Mouse (Mus musculus) C2C12 (cell line): ENCODE measurements around the gene Efna2. TPM values are rescaled to one million over a fixed set of nuclear protein-coding genes. Genes with fewer than 3 reads are reported as not detected.
A peak's percentile ranks its signal among the peaks of the same experiment; 100 is the strongest.
"Not testable (repeated sequence)": the region's sequence is repeated elsewhere in the genome, so short reads cannot be mapped to it uniquely, and the experiment has no call there.

Experiments
- H3K27me3 ChIP-seq: one replicate; pipeline ENCODE4 v1.6.1; 2011; ENCODE audit not compliant: control insufficient read depth, insufficient read depth, insufficient read length
- H3K36me3 ChIP-seq: one replicate; pipeline ENCODE4 v1.6.1; 2011; ENCODE audit not compliant: control insufficient read depth, insufficient read depth
- H3K4me3 ChIP-seq: one replicate; pipeline ENCODE4 v1.5.1; 2011; ENCODE audit warnings: mild to moderate bottlenecking, control low read depth; ENCODE audit not compliant: poor library complexity, insufficient read depth, severe bottlenecking
- H3K79me2 ChIP-seq: one replicate; pipeline ENCODE4 v1.6.1; 2011; ENCODE audit not compliant: control insufficient read depth, insufficient read depth
- H3K79me3 ChIP-seq: one replicate; pipeline ENCODE4 v1.6.1; 2011; ENCODE audit warnings: low read depth, control low read depth
- H3ac ChIP-seq: one replicate; pipeline ENCODE3; 2011; ENCODE audit warnings: low read depth; ENCODE audit not compliant: control insufficient read depth, insufficient read length
- CEBPB ChIP-seq: IDR thresholded peaks from one replicate; pipeline ENCODE4 v1.6.1; 2011; ENCODE audit warnings: low read depth, mild to moderate bottlenecking, control low read depth, moderate library complexity
- CTCF ChIP-seq: IDR thresholded peaks from one replicate; pipeline ENCODE4 v1.5.1; 2011; ENCODE audit not compliant: control insufficient read depth, insufficient read depth, insufficient read length
- FOSL1 ChIP-seq: IDR thresholded peaks from one replicate; pipeline ENCODE4 v1.8.0; 2011; ENCODE audit warnings: mild to moderate bottlenecking, low read length; ENCODE audit not compliant: poor library complexity, insufficient read depth, severe bottlenecking
- MAX ChIP-seq: IDR thresholded peaks from one replicate; pipeline ENCODE4 v1.6.1; 2011; ENCODE audit warnings: mild to moderate bottlenecking, control low read depth
- MYOD1 ChIP-seq: IDR thresholded peaks from one replicate; pipeline ENCODE4 v1.6.1; 2011; ENCODE audit warnings: low read depth; ENCODE audit not compliant: control insufficient read depth, insufficient read length
- MYOG ChIP-seq: IDR thresholded peaks from one replicate; pipeline ENCODE4 v1.6.1; 2011; ENCODE audit not compliant: control insufficient read depth, insufficient read length; ENCODE audit errors: extremely low read depth
- USF1 ChIP-seq: IDR thresholded peaks from one replicate; pipeline ENCODE4 v1.6.1; 2011; ENCODE audit warnings: low read depth, mild to moderate bottlenecking, control low read depth, moderate library complexity
- polyA plus RNA-seq: library from polyadenylated mRNA; unstranded; fragments of >200 nt; fragmentation: generic; extraction: Trizol; gene quantifications from one replicate; pipeline ENCODE4 v1.2.1, GENCODE M21; 2012; ENCODE audit warnings: missing spikeins

The Efna2 gene
- polyA plus RNA-seq, 1 experiment, result 3.2 TPM

DNA sequence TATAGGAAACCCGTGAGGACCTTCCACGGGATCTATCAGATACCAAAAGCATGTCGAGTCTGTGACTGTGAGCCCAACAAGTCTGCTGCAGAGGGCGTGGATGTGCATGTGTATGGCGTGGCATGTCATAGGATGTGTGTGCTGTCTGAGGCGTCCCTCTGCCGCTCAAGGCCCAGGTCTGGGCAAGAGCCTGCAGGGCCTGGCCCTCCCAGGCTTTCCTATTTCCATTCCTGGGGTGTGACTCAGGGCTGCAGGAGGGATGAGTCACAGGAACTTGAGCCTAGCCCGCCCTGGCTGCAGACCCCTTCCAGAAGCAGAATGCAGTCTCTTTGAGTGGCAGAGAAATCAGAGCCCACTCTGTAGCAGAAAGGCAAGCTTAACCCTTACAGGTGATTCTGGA, 15.6 kb upstream of the Efna2 start:
- H3K79me3 ChIP-seq, result peaks cover 2% of the 10 kb centered on the region
- no peaks in the 10 kb centered on the region for H3K27me3 ChIP-seq
- peak overlapping the region; percentile 53 for H3ac ChIP-seq
- H3K4me3 ChIP-seq, result no peak overlapping the region
- TF ChIP-seq MYOG (no peak), FOSL1 (peak; percentile 93), MAX (peak; percentile 87)
- peaks cover 4% of the 10 kb centered on the region for H3K79me2 ChIP-seq
- H3K36me3 ChIP-seq, result peaks cover under 1% of the 10 kb centered on the region

DNA sequence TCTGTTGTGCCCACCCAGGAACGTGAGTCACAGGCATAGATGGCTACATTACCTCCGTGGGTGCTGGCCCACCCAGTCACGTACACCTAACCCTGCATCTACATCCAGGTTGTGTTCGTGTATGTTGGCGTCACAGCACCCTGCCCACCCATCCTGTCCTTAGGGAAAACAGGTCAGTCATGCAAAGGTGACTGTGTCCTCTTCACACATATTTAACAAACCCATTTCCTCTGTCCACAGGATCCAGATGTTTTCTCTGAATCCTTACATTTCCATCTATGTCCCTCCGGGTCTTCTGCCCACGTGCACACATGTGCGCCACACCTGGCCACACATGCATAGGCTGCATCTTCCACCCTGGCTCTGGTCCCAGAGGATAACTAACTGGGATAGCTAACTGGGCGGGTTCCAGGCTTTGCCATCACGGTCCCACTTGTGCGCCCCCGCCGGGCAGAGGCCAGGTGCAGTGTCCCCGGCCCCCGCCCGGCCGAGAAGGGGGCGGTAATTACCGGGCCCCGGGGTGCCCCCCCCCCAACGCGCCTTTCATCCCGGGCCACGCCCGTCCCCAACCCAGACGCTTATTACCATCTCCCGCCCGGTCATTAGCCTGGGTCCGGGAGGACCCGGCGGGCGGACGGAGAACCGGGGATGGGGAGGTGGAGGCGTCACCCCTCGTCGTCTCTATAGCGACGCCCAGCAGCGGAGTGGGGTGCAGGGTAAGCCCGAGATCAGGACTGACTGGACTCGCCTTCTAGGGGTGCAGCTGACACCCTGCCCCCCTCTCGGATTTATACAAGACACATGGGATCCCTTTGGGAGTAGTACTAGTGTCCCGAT, 14.9 kb upstream of the Efna2 start:
- Histone ChIP-seq H3K36me3 (peaks cover 3% of the 10 kb centered on the region), H3ac (peak overlapping the region; percentile 53), H3K27me3 (no peaks in the 10 kb centered on the region), H3K79me2 (peaks cover 10% of the 10 kb centered on the region), H3K79me3 (peaks cover 6% of the 10 kb centered on the region), H3K4me3 (peak overlapping the region; percentile 23)
- TF ChIP-seq MAX (peak; percentile 84), CEBPB (no peak)

DNA sequence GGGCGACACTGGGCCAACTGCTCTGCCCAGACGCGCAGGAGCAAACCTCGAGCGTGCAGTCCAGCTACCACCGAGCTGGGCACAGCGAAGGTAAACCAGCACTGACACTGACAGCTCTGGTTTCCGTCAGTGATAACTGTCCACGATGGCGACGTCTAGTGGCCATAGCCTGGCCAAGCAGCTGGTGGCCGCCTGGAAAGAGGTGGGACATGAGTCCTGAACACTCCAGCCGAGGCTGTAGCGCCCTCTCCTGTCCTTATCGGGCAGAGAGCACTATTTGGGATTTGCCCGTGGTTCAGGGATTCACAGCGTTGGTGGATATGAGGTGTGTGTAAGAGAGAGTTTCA, 14.3 kb upstream of the Efna2 start:
- Histone ChIP-seq H3ac (peak overlapping the region; percentile 53), H3K36me3 (peaks cover 9% of the 10 kb centered on the region), H3K4me3 (peak overlapping the region; percentile 23), H3K79me3 (peaks cover 11% of the 10 kb centered on the region), H3K79me2 (peaks cover 16% of the 10 kb centered on the region), H3K27me3 (no peaks in the 10 kb centered on the region)
- TF ChIP-seq MYOG, result no peak
- TF ChIP-seq CTCF, result peak; percentile 99
- TF ChIP-seq MYOD1, result peak; percentile 70
- peak; percentile 94 for TF ChIP-seq MAX
- TF ChIP-seq FOSL1, result no peak
- TF ChIP-seq CEBPB, result no peak
- TF ChIP-seq USF1, result no peak

DNA sequence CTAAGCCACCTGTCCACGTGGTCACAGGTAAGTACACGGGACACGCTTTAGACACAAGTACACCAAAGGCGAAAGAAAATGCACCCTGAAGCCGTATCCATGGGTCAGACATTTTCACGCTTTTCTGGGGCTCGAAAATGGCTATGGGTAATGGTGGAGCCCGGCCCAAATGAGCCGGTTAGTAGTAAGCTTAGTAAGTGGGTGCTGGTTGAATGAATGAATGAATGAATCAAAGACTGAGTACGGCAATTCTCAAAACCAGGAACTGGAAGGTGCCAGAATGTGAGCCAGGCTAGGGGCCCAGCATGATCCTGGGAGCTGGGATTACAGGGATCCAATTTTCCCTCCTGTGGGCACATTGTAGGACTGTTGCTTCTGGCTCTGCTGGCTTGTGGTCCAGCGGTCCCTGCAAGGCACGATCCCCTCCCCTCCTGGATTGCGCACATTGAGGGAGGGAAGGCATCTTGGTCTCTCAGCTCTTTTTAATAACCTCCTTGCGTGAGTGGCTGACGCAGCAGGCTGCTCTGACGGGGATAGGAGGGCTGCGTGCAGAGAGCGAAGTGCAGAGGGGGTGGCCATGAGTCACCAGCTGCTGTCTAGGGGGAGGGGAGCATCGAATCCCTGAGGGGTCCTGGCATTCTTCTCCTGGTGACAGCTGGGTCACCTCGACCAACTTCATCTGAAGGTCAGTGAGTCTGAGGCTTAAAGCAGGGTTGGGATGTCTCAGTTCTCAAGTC, 13.7 kb upstream of the Efna2 start, which contains the start of gene Cirbp:
Gene Cirbp (plus strand): TSS at position 594 of the 737 bp plus-strand sequence.
- peak; percentile 80 for TF ChIP-seq MYOD1
- peak; percentile 2 for TF ChIP-seq CEBPB
- TF ChIP-seq FOSL1, result peak; percentile 65
- no peak for TF ChIP-seq USF1
- no peak for TF ChIP-seq MYOG
- TF ChIP-seq MAX, result no peak
- TF ChIP-seq CTCF, result no peak
- Histone ChIP-seq H3K79me3 (peaks cover 13% of the 10 kb centered on the region), H3ac (peak within 1 kb of the TSS; percentile 53), H3K79me2 (peaks cover 22% of the 10 kb centered on the region), H3K4me3 (peak within 1 kb of the TSS; percentile 23), H3K36me3 (peaks cover 13% of the 10 kb centered on the region), H3K27me3 (no peaks in the 10 kb centered on the region)

DNA sequence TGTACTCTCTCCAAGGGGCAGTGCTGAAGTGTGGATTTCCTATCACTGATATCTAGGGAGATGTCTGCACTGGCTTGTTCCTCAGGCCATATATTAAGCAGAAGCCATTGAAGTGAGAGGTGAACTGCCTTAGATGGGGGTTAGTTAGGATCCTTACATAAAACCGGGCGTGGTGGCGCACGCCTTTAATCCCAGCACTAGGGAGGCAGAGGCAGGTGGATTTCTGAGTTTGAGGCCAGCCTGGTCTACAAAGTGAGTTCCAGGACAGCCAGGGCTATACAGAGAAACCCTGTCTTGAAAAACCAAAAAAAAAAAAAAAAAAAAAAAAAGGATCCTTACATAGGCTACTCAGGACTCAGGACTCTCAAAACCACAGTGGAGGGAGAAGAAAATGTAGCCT, 13.1 kb upstream of the Efna2 start:
- H3K27me3 ChIP-seq, H3K4me3 ChIP-seq, H3ac ChIP-seq: not testable (repeated sequence)
- Histone ChIP-seq H3K36me3 (peaks cover 19% of the 10 kb centered on the region), H3K79me2 (peaks cover 25% of the 10 kb centered on the region), H3K79me3 (peaks cover 13% of the 10 kb centered on the region)

DNA sequence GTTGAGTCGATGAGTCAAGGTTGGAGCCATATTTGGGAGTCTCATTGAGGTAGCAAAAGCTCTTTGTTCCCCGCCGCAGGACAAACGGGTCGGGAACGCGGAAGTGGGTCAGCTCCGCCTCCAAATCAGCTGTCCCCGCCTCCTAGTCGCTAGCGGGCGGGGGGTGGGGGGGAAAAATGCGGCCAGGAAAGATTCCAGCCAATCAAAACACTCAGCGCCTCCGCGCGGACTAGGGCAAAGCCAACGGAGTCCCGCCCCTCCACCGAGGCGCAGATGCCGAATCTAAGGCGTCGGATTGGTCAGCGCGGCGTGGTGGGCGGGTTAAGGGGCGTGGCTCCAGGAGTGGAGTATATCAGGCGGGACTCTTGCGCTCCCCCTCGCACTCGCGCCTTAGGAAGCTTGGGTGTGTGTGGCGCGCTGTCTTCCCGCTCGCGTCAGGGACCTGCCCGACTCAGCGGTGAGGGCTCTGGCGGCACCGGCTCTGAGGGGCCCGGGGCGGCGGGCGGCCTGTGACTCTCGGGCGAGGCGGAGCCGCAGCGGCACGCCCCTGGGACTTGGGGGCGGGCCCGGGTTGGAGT, 11.7 kb upstream of the Efna2 start:
- H3K36me3 ChIP-seq, result peaks cover 31% of the 10 kb centered on the region
- no peaks in the 10 kb centered on the region for H3K27me3 ChIP-seq
- H3K79me3 ChIP-seq, result peaks cover 13% of the 10 kb centered on the region
- peak overlapping the region; percentile 72 for H3K4me3 ChIP-seq
- H3ac ChIP-seq, result peak overlapping the region; percentile 50
- peak; percentile 44 for TF ChIP-seq MAX
- TF ChIP-seq USF1, result peak; percentile 3
- no peak for TF ChIP-seq MYOG
- no peak for TF ChIP-seq CTCF
- TF ChIP-seq CEBPB, result no peak
- peaks cover 25% of the 10 kb centered on the region for H3K79me2 ChIP-seq
